Mouse (Mus musculus) hindbrain, embryonic 14.5 days (tissue): ENCODE results near the gene Cdon. TPM values are rescaled to one million over a fixed set of nuclear protein-coding genes. Genes with fewer than 3 reads are reported as not detected.

Source experiments
- ATAC-seq: fragments of 200-750 bp; cut with Nextera tagmentation; 2 replicates; pipeline ENCODE4 v1.8.0; 2017; ENCODE audit warnings: moderate number of reproducible peaks, mild to moderate bottlenecking, moderate TSS enrichment, moderate library complexity; ENCODE audit not compliant: low FRiP score
- DNase-seq: peaks from one replicate; pipeline ENCODE4 v3.0.0-alpha.2; 2015; ENCODE audit warnings: low spot score
- H3K27ac ChIP-seq: fragments of 300-500 bp; sonication (generic); 2 replicates; pipeline ENCODE4 v1.5.1; 2014; ENCODE audit warnings: mild to moderate bottlenecking, moderate library complexity
- H3K27me3 ChIP-seq: fragments of 300-500 bp; sonication (generic); 2 replicates; pipeline ENCODE4 v1.6.1; 2014; ENCODE audit warnings: mild to moderate bottlenecking, low read length, mixed read lengths; ENCODE audit not compliant: control insufficient read depth, insufficient read depth
- H3K36me3 ChIP-seq: fragments of 300-500 bp; sonication (generic); replicated peaks from 2 replicates; pipeline ENCODE4 v1.6.1; 2014; ENCODE audit not compliant: control insufficient read depth, insufficient read depth
- H3K4me1 ChIP-seq: fragments of 300-500 bp; sonication (generic); replicated peaks from 2 replicates; pipeline ENCODE4 v1.6.1; 2014; ENCODE audit warnings: antibody characterized with exemption, low read length, mixed read lengths; ENCODE audit not compliant: control insufficient read depth, insufficient read depth
- H3K4me2 ChIP-seq: fragments of 300-500 bp; sonication (generic); replicated peaks from 2 replicates; pipeline ENCODE4 v1.6.1; 2014; ENCODE audit warnings: mild to moderate bottlenecking, moderate library complexity
- H3K4me3 ChIP-seq: fragments of 300-500 bp; sonication (generic); replicated peaks from 2 replicates; pipeline ENCODE4 v1.5.1; 2014; ENCODE audit warnings: mild to moderate bottlenecking, low read length
- H3K9ac ChIP-seq: fragments of 300-500 bp; sonication (generic); 2 replicates; pipeline ENCODE4 v1.6.1; 2014
- H3K9me3 ChIP-seq: fragments of 300-500 bp; sonication (generic); 2 replicates; pipeline ENCODE4 v1.6.1; 2016; ENCODE audit warnings: low read length; ENCODE audit not compliant: control insufficient read depth
- WGBS: fragments of 180-500 bp; shearing (Covaris S2); extraction: QIAGEN DNeasy Blood & Tissue Kit; methylation state at CpG from one replicate; pipeline ENCODE4 v1.1.7; 2014; 5-methylcytosine and 5-hydroxymethylcytosine counted together
- polyA plus RNA-seq: library from polyadenylated mRNA; unstranded; fragments of >200 nt; fragmentation: Nextera tagmentation; extraction: Ambion mirVana; gene quantifications from 2 replicates; pipeline ENCODE4 v1.2.1, GENCODE M21; 2014

Cdon gene
- polyA plus RNA-seq, 1 experiment from 2014 or later: 5.0 TPM

DNA sequence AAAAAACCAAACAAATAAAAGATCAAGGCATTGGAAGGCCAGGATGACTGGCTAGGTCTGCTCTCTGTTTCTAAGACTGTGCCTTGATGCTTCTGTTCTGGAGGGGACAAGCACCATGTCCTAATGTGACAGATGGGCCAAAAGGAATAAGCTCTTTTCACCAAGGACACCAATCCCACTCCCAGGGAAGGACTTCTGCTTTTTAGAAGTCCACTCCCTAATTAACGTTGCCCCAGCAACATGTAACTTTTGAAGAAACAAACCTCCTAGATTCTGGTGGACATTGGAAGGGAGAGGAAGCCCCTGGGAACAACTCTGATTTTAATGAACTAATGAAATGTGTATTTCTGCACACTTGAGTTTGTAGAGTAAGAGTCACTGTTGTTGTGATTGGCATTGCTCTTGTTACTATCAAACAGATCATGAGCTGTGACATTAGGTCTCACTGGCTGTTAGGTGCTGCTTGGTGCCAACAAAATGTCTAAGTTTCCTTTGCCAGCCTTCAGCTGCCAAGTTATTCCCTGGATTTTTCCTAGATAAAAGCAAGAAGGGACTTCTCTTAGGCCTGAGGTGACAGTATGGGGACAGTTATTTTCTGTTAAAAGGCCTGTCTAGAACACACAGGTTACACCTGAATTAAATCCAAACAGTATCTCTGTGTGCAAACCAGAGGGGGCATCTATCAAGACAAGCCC lies 102.0 kb downstream of the Cdon start:
- H3K4me3 ChIP-seq: no peak overlapping the region
- ATAC-seq: no peak
- no peak for DNase-seq
- no peak overlapping the region for H3K27ac ChIP-seq
- no peak overlapping the region for H3K9ac ChIP-seq
- H3K9me3 ChIP-seq: no peaks in the 10 kb centered on the region
- H3K36me3 ChIP-seq: no peaks in the 10 kb centered on the region
- WGBS: 71% methylated on average over 1 of the region's 1 CpGs
- H3K4me2 ChIP-seq: no peak overlapping the region
- H3K4me1 ChIP-seq: peaks cover 13% of the 10 kb centered on the region
- H3K27me3 ChIP-seq: no peaks in the 10 kb centered on the region

DNA sequence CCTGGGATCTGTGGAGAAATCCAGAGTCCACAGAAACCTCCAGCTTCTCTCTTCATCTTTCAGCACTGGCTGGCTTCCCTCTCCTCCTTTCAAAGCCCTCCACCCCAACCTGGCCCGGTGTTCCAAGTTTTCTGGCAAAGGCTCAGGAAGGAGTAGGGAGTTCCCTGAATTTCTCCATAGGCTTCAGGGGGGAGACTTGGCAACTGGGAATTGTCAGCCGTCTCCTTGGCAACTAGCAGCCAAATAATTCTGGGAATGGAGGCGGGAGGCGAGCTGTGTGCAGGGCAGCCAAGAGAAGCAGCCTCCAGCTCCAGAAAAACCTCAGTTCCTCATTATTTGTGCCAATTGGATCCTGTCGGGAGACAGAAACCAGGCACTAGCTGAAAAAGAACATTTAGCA lies 102.6 kb downstream of the Cdon start:
- ATAC-seq (peak; percentile 60), DNase-seq (peak; percentile 71)
- H3K9ac ChIP-seq: no peak overlapping the region
- H3K4me2 ChIP-seq: peak overlapping the region; percentile 17; the same call in 1 of the 2 replicates
- 8% methylated on average over 5 of the region's 5 CpGs for WGBS
- no peaks in the 10 kb centered on the region for H3K36me3 ChIP-seq
- H3K9me3 ChIP-seq: no peaks in the 10 kb centered on the region
- H3K4me3 ChIP-seq: no peak overlapping the region
- no peak overlapping the region for H3K27ac ChIP-seq
- no peaks in the 10 kb centered on the region for H3K27me3 ChIP-seq
- peaks cover 13% of the 10 kb centered on the region for H3K4me1 ChIP-seq

DNA sequence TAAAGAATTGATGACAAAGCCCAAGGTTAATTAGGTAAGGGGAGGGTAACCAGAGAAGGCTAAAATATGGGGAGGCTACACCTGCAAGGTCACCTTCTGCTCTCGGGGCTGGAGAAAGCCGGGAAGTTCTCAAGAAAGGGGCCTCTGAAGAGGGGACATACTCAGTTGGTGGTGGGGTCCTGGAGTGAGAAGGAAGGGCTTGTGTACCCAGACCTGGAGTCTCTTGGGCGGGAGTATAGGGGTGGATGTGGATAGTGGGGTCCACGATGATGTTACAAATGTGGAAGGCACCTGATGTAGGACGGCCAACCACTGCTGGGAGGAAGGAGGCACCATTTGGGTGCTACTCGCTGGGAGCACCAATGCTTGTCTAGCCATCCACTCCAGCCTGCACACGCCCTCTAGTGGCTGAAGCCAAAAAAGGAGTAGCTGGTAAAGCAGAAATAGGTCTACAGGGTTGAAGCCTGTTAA lies 103.0 kb downstream of the Cdon start:
- Histone ChIP-seq H3K4me3 (no peak overlapping the region), H3K4me1 (peaks cover 13% of the 10 kb centered on the region), H3K27ac (no peak overlapping the region), H3K9ac (no peak overlapping the region), H3K36me3 (no peaks in the 10 kb centered on the region), H3K9me3 (no peaks in the 10 kb centered on the region), H3K27me3 (no peaks in the 10 kb centered on the region), H3K4me2 (peak overlapping the region; percentile 17)
- ATAC-seq (peak; percentile 73), DNase-seq (peak; percentile 79)
- 20% methylated on average over 7 of the region's 7 CpGs for WGBS

DNA sequence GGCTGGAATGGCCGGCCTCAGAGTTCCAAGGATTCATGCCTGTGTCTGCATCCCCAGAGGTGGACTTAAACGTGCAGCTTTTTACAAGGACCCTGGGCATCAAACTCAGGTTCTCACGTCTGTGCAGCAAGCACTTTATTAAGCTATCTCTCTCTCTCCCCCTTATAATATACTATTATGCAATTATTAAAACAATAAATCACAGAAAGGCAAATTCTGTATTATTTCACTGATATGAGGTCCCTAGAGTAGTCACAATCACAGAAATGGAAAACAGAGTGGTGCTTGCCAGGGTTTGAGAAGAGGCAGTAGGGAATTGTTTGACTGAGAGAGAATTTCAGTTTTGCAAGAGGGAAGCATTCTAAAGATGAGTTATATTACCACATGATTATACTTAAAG lies 108.2 kb downstream of the Cdon start:
- H3K27ac ChIP-seq: no peak overlapping the region
- DNase-seq (no peak), ATAC-seq (no peak)
- WGBS: 69% methylated on average over 3 of the region's 3 CpGs
- no peaks in the 10 kb centered on the region for H3K36me3 ChIP-seq
- H3K9me3 ChIP-seq: no peaks in the 10 kb centered on the region
- H3K27me3 ChIP-seq: no peaks in the 10 kb centered on the region
- H3K9ac ChIP-seq: no peak overlapping the region
- no peak overlapping the region for H3K4me3 ChIP-seq
- H3K4me2 ChIP-seq: no peak overlapping the region
- H3K4me1 ChIP-seq: peaks cover 9% of the 10 kb centered on the region

DNA sequence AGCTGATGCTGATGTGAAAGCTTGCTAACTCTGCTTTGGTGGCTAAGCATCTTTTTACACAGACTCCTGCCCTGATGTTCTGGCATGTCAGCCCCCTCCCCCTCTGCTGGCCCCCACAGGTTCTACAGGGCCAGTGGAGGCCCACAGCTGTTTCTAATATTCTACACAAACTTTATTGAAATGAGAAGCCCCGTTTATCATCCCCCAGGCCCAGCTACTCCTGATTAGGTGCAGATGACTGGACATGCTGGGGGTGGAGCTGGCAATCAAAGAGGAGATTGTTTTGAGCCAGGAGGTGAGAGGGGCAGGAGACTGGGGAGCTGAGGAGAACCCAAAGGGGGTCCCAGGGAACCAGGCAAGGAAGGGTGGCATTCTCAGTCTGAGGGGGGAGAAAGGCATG lies 108.9 kb downstream of the Cdon start:
- H3K4me1 ChIP-seq: peaks cover 5% of the 10 kb centered on the region; the same call in 1 of the 2 replicates
- no peaks in the 10 kb centered on the region for H3K36me3 ChIP-seq
- H3K9me3 ChIP-seq: no peaks in the 10 kb centered on the region
- ATAC-seq: no peak
- no peak overlapping the region for H3K27ac ChIP-seq
- H3K4me3 ChIP-seq: no peak overlapping the region
- H3K27me3 ChIP-seq: no peaks in the 10 kb centered on the region
- DNase-seq: no peak
- 29% methylated on average over 1 of the region's 1 CpGs for WGBS
- no peak overlapping the region for H3K9ac ChIP-seq
- H3K4me2 ChIP-seq: no peak overlapping the region

DNA sequence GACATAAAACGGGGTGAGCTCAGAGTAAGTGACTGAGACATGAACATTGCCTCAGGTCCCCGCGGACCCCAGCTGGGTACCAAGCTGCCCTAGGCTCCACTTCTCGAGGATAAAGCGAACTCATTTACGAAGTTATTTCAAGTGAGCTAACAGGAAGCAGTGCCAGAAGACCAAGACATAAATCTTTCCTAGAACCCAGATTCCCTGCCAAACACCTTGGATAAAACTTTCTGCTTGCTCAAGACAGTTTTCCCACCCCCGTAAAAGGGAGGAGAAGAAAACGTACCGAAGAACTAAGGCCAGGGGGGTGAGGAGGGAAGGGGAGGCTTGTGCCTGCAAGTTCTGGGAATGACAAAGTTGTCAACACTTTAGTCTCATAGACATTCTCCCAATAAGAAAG lies 112.3 kb downstream of the Cdon start:
- Histone ChIP-seq H3K9ac (no peak overlapping the region), H3K27me3 (no peaks in the 10 kb centered on the region), H3K4me2 (no peak overlapping the region), H3K4me3 (no peak overlapping the region), H3K27ac (no peak overlapping the region), H3K36me3 (no peaks in the 10 kb centered on the region), H3K4me1 (peaks cover 5% of the 10 kb centered on the region; the same call in 1 of the 2 replicates), H3K9me3 (no peaks in the 10 kb centered on the region)
- 79% methylated on average over 9 of the region's 9 CpGs for WGBS
- ATAC-seq (no peak), DNase-seq (no peak)

DNA sequence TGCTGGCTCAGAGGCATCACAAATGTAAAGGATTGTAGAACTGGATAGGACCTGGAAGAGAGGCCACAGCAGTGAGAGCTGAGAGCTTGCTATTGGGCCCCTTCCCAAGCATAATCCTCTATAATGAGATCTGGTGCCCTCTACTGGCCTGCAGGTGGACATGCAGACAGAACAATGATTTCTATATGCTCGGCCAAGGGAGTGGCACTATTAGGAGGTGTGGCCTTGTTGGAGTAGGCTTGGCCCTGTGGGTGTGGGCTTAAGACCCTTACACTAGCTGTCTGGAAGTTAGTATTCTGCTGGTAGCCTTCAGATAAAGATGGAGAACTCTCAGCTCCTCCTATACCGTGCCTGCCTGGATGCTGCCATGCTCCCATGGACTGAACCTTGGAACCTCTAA lies 114.2 kb downstream of the Cdon start:
- H3K9me3 ChIP-seq: no peaks in the 10 kb centered on the region
- H3K27me3 ChIP-seq: no peaks in the 10 kb centered on the region
- DNase-seq (peak; percentile 88), ATAC-seq (peak; percentile 91)
- WGBS: 6% methylated on average over 2 of the region's 2 CpGs
- no peak overlapping the region for H3K9ac ChIP-seq
- no peak overlapping the region for H3K4me3 ChIP-seq
- H3K4me1 ChIP-seq: no peaks in the 10 kb centered on the region
- no peak overlapping the region for H3K4me2 ChIP-seq
- no peaks in the 10 kb centered on the region for H3K36me3 ChIP-seq
- H3K27ac ChIP-seq: no peak overlapping the region

DNA sequence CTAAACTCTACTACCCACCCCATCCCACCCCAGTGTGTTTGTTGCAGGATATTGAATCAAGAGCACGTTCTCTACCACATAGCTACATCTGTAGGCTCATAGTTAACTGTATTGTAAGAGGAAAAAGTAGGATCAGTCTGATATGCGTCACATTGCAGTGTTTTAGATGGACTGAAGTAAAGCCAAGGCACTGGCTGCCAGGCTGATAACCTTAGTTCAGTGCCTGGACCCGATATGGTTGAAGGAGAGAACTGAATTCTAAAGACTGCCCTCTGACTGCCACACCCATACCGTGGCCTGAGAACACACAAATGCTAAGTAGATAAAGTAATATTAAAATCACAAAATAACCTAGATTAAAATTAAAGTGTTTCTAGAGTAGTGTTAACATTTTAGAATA lies 114.9 kb downstream of the Cdon start:
- no peaks in the 10 kb centered on the region for H3K27me3 ChIP-seq
- no peaks in the 10 kb centered on the region for H3K4me1 ChIP-seq
- peaks cover 7% of the 10 kb centered on the region; the same call in 1 of the 2 replicates for H3K36me3 ChIP-seq
- ATAC-seq (no peak), DNase-seq (no peak)
- H3K27ac ChIP-seq: no peak overlapping the region
- no peak overlapping the region for H3K4me2 ChIP-seq
- 81% methylated on average over 4 of the region's 4 CpGs for WGBS
- no peak overlapping the region for H3K9ac ChIP-seq
- no peaks in the 10 kb centered on the region for H3K9me3 ChIP-seq
- no peak overlapping the region for H3K4me3 ChIP-seq

DNA sequence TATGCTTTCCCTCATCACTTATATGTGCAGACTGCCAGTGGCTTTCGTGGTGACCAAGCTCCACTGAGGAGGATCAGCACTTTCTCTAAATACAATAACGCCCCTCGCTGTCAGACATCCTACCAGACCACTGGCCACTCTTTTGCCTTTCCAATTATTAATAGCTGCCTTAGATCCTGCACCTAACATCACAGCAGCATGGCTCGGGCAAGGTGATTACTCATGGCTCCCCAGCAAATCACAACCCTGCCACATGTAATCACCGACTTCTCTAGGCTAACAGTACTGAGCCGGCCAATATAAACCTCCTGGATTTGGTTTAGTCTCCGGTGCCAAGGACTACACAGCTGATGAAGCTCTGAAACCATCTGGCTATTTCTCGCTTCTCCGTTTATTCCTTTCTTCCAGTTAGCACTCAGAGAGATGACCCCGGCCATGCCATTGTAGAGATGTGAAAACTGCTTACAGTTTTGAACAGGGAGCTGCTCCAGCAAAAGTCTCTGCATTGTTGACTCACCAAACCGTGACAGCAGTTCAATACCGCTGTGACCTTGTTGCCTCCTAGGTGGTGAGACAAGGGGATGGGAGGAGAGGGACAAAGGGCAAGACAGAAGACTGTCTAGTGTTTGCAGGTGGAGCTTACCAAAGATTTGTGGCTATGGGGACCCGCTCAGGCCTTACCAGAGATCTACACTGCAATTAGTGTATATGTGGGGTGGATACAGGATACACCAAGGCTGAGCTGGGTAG lies 118.2 kb downstream of the Cdon start:
- Histone ChIP-seq H3K4me2 (no peak overlapping the region), H3K9me3 (no peaks in the 10 kb centered on the region), H3K27me3 (no peaks in the 10 kb centered on the region), H3K27ac (no peak overlapping the region), H3K4me3 (no peak overlapping the region), H3K36me3 (peaks cover 27% of the 10 kb centered on the region), H3K9ac (no peak overlapping the region), H3K4me1 (no peaks in the 10 kb centered on the region)
- ATAC-seq (no peak), DNase-seq (no peak)
- 70% methylated on average over 13 of the region's 13 CpGs for WGBS
